Mouse (Mus musculus): Measurements from ENCODE around the gene Syn3.
"Not testable (repeated sequence)": the region's sequence is repeated elsewhere in the genome, so short reads cannot be mapped to it uniquely, and the experiment has no call there.

Syn3 gene

GRCm38 (mm10) chr10:86498673-86499391 is at the start of gene Syn3:
Syn3 (minus strand) TSS chr10:86498896.
- ChIA-PET POLR2A (interaction anchor here in 3 of 4 experiments (0.6 to 1.9 kb wide), 22 partner anchors 11 to 1993 kb away, joined by 3 to 8 read pairs (median 3); partner anchors contain the start of genes Hsp90b1 (in 1 of the 3), Timp3 (in 1 of the 3) and Ttc41 (in 1 of the 3)), CTCF (interaction anchor here (0.5 to 3.6 kb wide), 34 partner anchors 9 to 821 kb away, joined by 3 to 34 read pairs (median 4); partner anchors contain the start of genes Fbxo7 (in 1 of the 4) and Rtcb (in 1 of the 4))

GRCm38 (mm10) chr10:86526357-86526874 is 27.7 kb upstream of the Syn3 start:
- CTCF ChIA-PET, POLR2A ChIA-PET: not testable (repeated sequence)

GRCm38 (mm10) chr10:86513801-86514200 is 15.1 kb upstream of the Syn3 start:
- ChIA-PET CTCF (interaction anchor here in 1 of 4 experiments (1.2 kb wide), 1 partner anchor 15 kb away, joined by 4 read pairs; the partner anchor contains the start of gene Syn3), POLR2A (interaction anchor here in 1 of 4 experiments (1.3 kb wide), 1 partner anchor 16 kb away, joined by 3 read pairs; the partner anchor contains the start of gene Syn3)

- POLR2A ChIA-PET, result interaction anchor here in 1 of 4 experiments (1.3 kb wide), 1 partner anchor 12 kb away, joined by 3 read pairs; the partner anchor contains the start of gene Syn3
- CTCF ChIA-PET, result no interaction called here
Measured at GRCm38 (mm10) chr10:86510941-86511340, 12.2 kb upstream of the Syn3 start.

- CTCF ChIA-PET, result interaction anchor here in 1 of 4 experiments (0.5 kb wide), 1 partner anchor 27 kb away, joined by 3 read pairs; no protein-coding TSS in a partner anchor
- POLR2A ChIA-PET, result no interaction called here
Measured at GRCm38 (mm10) chr10:86502063-86502462, 3.4 kb upstream of the Syn3 start.

- ChIA-PET CTCF (interaction anchor here (0.5 to 3.6 kb wide), 32 partner anchors 8 to 569 kb away, joined by 3 to 34 read pairs (median 4); partner anchors contain the start of genes Fbxo7 (in 1 of the 4) and Rtcb (in 1 of the 4)), POLR2A (interaction anchor here in 3 of 4 experiments (0.5 to 1.9 kb wide), 22 partner anchors 10 to 479 kb away, joined by 3 to 8 read pairs (median 3); partner anchors contain the start of genes Hsp90b1 (in 1 of the 3), Timp3 (in 1 of the 3) and Ttc41 (in 1 of the 3))
Measured at GRCm38 (mm10) chr10:86498051-86498672, 534 bp downstream of the Syn3 start.

GRCm38 (mm10) chr10:86495851-86496250 is 2.8 kb downstream of the Syn3 start:
- POLR2A ChIA-PET, result interaction anchor here in 1 of 4 experiments (0.7 kb wide), 1 partner anchor 210 kb away, joined by 3 read pairs; the partner anchor contains the start of genes Hsp90b1 and Ttc41

GRCm38 (mm10) chr10:86493140-86493539 is 5.6 kb downstream of the Syn3 start:
- ChIA-PET CTCF (interaction anchor here (1.1 to 3.3 kb wide), 4 partner anchors 9 to 10 kb away, joined by 6 to 14 read pairs (median 10); no protein-coding TSS in a partner anchor), POLR2A (interaction anchor here in 1 of 4 experiments (1.0 kb wide), 1 partner anchor 9 kb away, joined by 3 read pairs; no protein-coding TSS in a partner anchor)

More at GRCm38 (mm10) chr10:86495851-86496250, 2.8 kb downstream of the Syn3 start:
- CTCF ChIA-PET, result interaction anchor here in 1 of 4 experiments (3.3 kb wide), 1 partner anchor 12 kb away, joined by 14 read pairs; no protein-coding TSS in a partner anchor

- ChIA-PET CTCF (interaction anchor here (0.6 to 3.3 kb wide), 7 partner anchors 8 to 615 kb away, joined by 3 to 14 read pairs (median 7); no protein-coding TSS in a partner anchor), POLR2A (interaction anchor here in 1 of 4 experiments (0.7 kb wide), 1 partner anchor 53 kb away, joined by 3 read pairs; no protein-coding TSS in a partner anchor)
Measured at GRCm38 (mm10) chr10:86492089-86492907, 6.4 kb downstream of the Syn3 start.

GRCm38 (mm10) chr10:86491316-86492088 is 7.2 kb downstream of the Syn3 start:
- CTCF ChIA-PET, result interaction anchor here in 3 of 4 experiments (0.6 to 1.9 kb wide), 4 partner anchors 8 to 615 kb away, joined by 3 to 12 read pairs (median 7); no protein-coding TSS in a partner anchor

GRCm38 (mm10) chr10:86488544-86488943 is 10.2 kb downstream of the Syn3 start:
- ChIA-PET POLR2A (interaction anchor here in 2 of 4 experiments (1.2 to 1.4 kb wide), 2 partner anchors 9 to 10 kb away, joined by 5 to 8 read pairs; partner anchors contain the start of gene Syn3 (in 2 of the 2)), CTCF (interaction anchor here in 1 of 4 experiments (0.6 kb wide), 1 partner anchor 10 kb away, joined by 3 read pairs; the partner anchor contains the start of gene Syn3)

More at GRCm38 (mm10) chr10:86491316-86492088, 7.2 kb downstream of the Syn3 start:
- POLR2A ChIA-PET, result interaction anchor here in 1 of 4 experiments (0.7 kb wide), 1 partner anchor 52 kb away, joined by 3 read pairs; no protein-coding TSS in a partner anchor

- ChIA-PET CTCF (interaction anchor here (0.9 to 3.2 kb wide), 6 partner anchors 11 to 22 kb away, joined by 3 to 18 read pairs (median 8); partner anchors contain the start of gene Syn3 (in 4 of the 4)), POLR2A (interaction anchor here in 1 of 4 experiments (0.6 kb wide), 1 partner anchor 565 kb away, joined by 3 read pairs; no protein-coding TSS in a partner anchor)
Measured at GRCm38 (mm10) chr10:86485971-86486370, 12.7 kb downstream of the Syn3 start.

GRCm38 (mm10) chr10:86483968-86484367 is 14.7 kb downstream of the Syn3 start:
- POLR2A ChIA-PET, result interaction anchor here in 2 of 4 experiments (0.6 to 1.8 kb wide), 5 partner anchors 10 to 462 kb away, joined by 3 to 5 read pairs (median 3); partner anchors contain the start of gene Syn3 (in 1 of the 2)
- CTCF ChIA-PET, result interaction anchor here (0.5 to 3.2 kb wide), 41 partner anchors 8 to 1301 kb away, joined by 3 to 34 read pairs (median 5); partner anchors contain the start of gene Syn3 (in 4 of the 4)

GRCm38 (mm10) chr10:86482496-86482895 is 16.2 kb downstream of the Syn3 start:
- CTCF ChIA-PET, result interaction anchor here in 3 of 4 experiments (1.2 to 3.2 kb wide), 5 partner anchors 10 to 515 kb away, joined by 3 to 34 read pairs (median 12); partner anchors contain the start of gene Syn3 (in 3 of the 3)
- POLR2A ChIA-PET, result interaction anchor here in 2 of 4 experiments (0.6 to 1.1 kb wide), 2 partner anchors 16 kb away, joined by 3 read pairs; partner anchors contain the start of gene Syn3 (in 2 of the 2)

GRCm38 (mm10) chr10:86480711-86481110 is 18.0 kb downstream of the Syn3 start:
- CTCF ChIA-PET, result interaction anchor here in 2 of 4 experiments (1.0 kb wide), 2 partner anchors 16 to 17 kb away, joined by 3 to 6 read pairs; no protein-coding TSS in a partner anchor
- POLR2A ChIA-PET, result interaction anchor here in 1 of 4 experiments (1.0 kb wide), 1 partner anchor 13 kb away, joined by 3 read pairs; no protein-coding TSS in a partner anchor

- ChIA-PET CTCF (interaction anchor here in 2 of 4 experiments (0.6 to 1.0 kb wide), 3 partner anchors 15 to 177 kb away, joined by 3 to 4 read pairs (median 3); no protein-coding TSS in a partner anchor), POLR2A (no interaction called here)
Measured at GRCm38 (mm10) chr10:86479718-86480121, 19.0 kb downstream of the Syn3 start.
